Mouse (Mus musculus): ENCODE measurements around the gene Efhc1. TPM values are rescaled to one million over a fixed set of nuclear protein-coding genes. Genes with fewer than 3 reads are reported as not detected.

Gene Efhc1
- polyA plus RNA-seq, 1 experiment from 2014 or later = 2.0 TPM

DNA sequence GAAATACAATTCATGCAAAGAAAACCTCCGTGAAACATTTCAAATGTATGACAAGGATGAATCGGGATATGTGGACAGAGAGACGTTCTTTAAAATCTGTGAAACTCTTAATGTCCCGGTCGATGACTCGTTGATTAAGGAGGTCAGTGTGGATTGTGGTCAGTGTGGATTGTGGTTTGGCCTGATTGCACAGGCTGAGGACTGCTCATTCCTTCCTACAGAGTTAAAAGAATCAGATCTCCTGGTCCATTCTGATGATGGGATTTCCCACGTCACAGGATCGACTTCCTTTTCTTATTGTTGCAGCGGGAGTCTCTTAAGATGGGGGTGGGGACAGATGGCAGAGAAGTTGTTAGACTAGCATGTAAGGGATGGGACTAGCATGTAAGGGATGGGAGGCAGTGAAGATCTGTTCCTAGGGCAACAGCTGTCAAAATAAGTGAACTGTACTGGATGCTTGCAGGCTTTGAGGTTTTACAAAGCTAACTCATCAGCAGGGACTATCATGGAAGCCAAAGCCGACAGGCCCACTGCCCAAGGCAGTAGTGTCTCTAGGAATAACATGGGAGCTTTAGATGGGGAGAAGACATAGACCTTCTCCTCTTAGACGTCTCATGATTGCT is 38.1 kb downstream of the Efhc1 start:
- no peaks in the 10 kb centered on the region for H3K27me3 ChIP-seq (ENCODE audit: insufficient read depth, low read length)
- H3K4me2 ChIP-seq (ENCODE audit: low read length) = no peak overlapping the region
- no peaks in the 10 kb centered on the region for H3K36me3 ChIP-seq (ENCODE audit: insufficient read depth, low read length)
- TF ChIP-seq CTCF (IDR thresholded peaks at IDR 0.05; ENCODE audit: low read depth) = no peak
- no peak overlapping the region for H3K4me3 ChIP-seq (replicated peaks; ENCODE audit: low read depth, low read length)
- DNase-seq (ENCODE audit: low spot score) = no peak
- 87% methylated on average over 11 of the region's 11 CpGs for WGBS
- H3K9ac ChIP-seq (ENCODE audit: low read depth, low read length) = no peak overlapping the region
- no peaks in the 10 kb centered on the region for H3K4me1 ChIP-seq (replicated peaks; ENCODE audit: insufficient read depth, low read length)
- H3K27ac ChIP-seq = no peak overlapping the region
- no peaks in the 10 kb centered on the region for H3K9me3 ChIP-seq (replicated peaks; ENCODE audit: low read length)
- ATAC-seq (replicated peaks; ENCODE audit: low FRiP score, low read depth) = no peak

GRCm38 (mm10) chr1:20993690-20994089 is 42.3 kb downstream of the Efhc1 start:
- Histone ChIP-seq H3K9me3 (replicated peaks; ENCODE audit: low read length) (no peaks in the 10 kb centered on the region), H3K9ac (ENCODE audit: low read depth, low read length) (no peak overlapping the region), H3K27me3 (ENCODE audit: insufficient read depth, low read length) (no peaks in the 10 kb centered on the region), H3K27ac (no peak overlapping the region), H3K36me3 (ENCODE audit: insufficient read depth, low read length) (no peaks in the 10 kb centered on the region), H3K4me2 (ENCODE audit: low read length) (no peak overlapping the region), H3K4me1 (replicated peaks; ENCODE audit: insufficient read depth, low read length) (peaks cover 4% of the 10 kb centered on the region; the same call in 1 of the 2 replicates), H3K4me3 (replicated peaks; ENCODE audit: low read depth, low read length) (no peak overlapping the region)
- no peak for ATAC-seq (replicated peaks; ENCODE audit: low FRiP score, low read depth)
- WGBS = 73% methylated on average over 3 of the region's 3 CpGs
- DNase-seq (ENCODE audit: low spot score) = no peak
- TF ChIP-seq CTCF (IDR thresholded peaks at IDR 0.05; ENCODE audit: low read depth) = no peak

GRCm38 (mm10) chr1:20994338-20994737 is 42.9 kb downstream of the Efhc1 start:
- Histone ChIP-seq H3K9ac (ENCODE audit: low read depth, low read length) (no peak overlapping the region), H3K9me3 (replicated peaks; ENCODE audit: low read length) (no peaks in the 10 kb centered on the region), H3K4me2 (ENCODE audit: low read length) (no peak overlapping the region), H3K27me3 (ENCODE audit: insufficient read depth, low read length) (no peaks in the 10 kb centered on the region), H3K4me1 (replicated peaks; ENCODE audit: insufficient read depth, low read length) (peaks cover 4% of the 10 kb centered on the region; the same call in 1 of the 2 replicates), H3K36me3 (ENCODE audit: insufficient read depth, low read length) (no peaks in the 10 kb centered on the region), H3K27ac (no peak overlapping the region), H3K4me3 (replicated peaks; ENCODE audit: low read depth, low read length) (no peak overlapping the region)
- DNase-seq (ENCODE audit: low spot score) (no peak), ATAC-seq (replicated peaks; ENCODE audit: low FRiP score, low read depth) (no peak)
- WGBS = 83% methylated on average over 5 of the region's 5 CpGs
- no peak; the same call in 1 of the 2 replicates for TF ChIP-seq CTCF (IDR thresholded peaks at IDR 0.05; ENCODE audit: low read depth)

DNA sequence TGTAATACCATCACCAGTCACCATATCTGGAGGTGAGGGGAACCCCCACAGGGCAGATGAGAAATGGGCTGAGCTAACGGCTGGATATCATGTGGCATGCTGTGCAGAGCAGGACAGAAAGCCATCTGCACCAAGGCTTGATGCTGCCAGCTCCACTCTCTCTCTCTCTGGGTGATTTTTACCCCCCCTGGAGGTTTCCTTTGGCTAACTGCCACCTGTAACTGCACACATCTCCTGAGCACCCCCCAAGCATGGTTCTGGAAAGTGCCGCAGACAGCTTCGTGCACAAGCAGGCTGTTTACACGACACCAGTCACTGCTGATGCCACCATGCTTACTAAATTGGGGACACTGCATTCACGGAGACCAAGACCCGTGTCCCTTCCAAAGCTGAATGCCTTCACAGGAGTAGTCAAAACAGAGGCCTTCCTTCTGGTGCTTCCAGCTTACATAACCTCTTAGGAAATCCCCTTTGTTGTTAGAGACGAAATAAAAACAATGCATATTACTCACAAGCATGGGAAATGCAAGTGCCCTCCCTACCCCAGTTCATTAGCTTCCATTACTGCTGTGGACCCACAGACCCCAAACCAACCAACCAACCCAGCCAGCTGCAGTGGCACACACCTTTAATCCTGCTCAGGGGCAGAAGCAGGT is 44.0 kb downstream of the Efhc1 start:
- TF ChIP-seq CTCF (IDR thresholded peaks at IDR 0.05; ENCODE audit: low read depth) = no peak
- H3K27ac ChIP-seq = no peak overlapping the region
- 51% methylated on average over 7 of the region's 7 CpGs for WGBS
- no peak overlapping the region for H3K4me2 ChIP-seq (ENCODE audit: low read length)
- no peak for ATAC-seq (replicated peaks; ENCODE audit: low FRiP score, low read depth)
- peaks cover 4% of the 10 kb centered on the region; the same call in 1 of the 2 replicates for H3K4me1 ChIP-seq (replicated peaks; ENCODE audit: insufficient read depth, low read length)
- no peaks in the 10 kb centered on the region for H3K9me3 ChIP-seq (replicated peaks; ENCODE audit: low read length)
- peak; percentile 18 for DNase-seq (ENCODE audit: low spot score)
- H3K27me3 ChIP-seq (ENCODE audit: insufficient read depth, low read length) = no peaks in the 10 kb centered on the region
- peaks cover 7% of the 10 kb centered on the region for H3K36me3 ChIP-seq (ENCODE audit: insufficient read depth, low read length)
- no peak overlapping the region for H3K4me3 ChIP-seq (replicated peaks; ENCODE audit: low read depth, low read length)
- no peak overlapping the region for H3K9ac ChIP-seq (ENCODE audit: low read depth, low read length)

DNA sequence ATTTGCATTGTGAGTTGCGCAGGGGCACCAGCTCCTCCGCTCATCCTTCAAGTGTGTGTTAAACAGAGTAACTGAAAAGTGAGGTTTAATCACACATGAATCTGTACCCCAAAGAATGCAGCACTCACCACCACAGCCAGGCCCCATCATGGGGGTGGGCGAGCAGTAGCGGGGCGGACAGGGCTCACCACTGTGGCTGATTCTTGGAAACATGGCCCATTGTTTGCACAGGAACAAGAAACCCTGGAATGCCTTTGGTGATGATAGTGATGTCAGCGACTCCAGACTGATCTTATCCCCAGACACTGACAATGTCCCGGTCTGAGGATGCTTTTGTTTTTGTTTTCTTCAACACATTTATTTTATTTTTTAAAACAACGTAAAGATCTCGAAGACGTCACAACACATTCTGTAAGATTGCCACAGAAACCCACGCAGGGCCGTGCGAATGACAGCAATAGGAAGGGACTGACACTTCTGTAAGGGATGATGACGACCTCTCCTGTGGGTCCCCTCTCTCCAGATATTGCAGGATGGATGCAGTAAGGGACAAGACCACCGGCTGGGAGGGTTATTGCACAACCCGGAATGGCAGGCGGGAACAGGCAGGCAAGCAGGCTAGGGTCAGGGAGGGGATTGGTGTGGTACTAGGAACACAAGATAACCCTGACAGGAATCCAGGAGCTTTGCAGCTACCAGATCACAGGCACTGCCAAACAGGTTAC is 45.3 kb downstream of the Efhc1 start:
- 46% methylated on average over 17 of the region's 17 CpGs for WGBS
- no peak overlapping the region for H3K4me3 ChIP-seq (replicated peaks; ENCODE audit: low read depth, low read length)
- no peak for TF ChIP-seq CTCF (IDR thresholded peaks at IDR 0.05; ENCODE audit: low read depth)
- no peak overlapping the region for H3K27ac ChIP-seq
- no peaks in the 10 kb centered on the region for H3K27me3 ChIP-seq (ENCODE audit: insufficient read depth, low read length)
- H3K9ac ChIP-seq (ENCODE audit: low read depth, low read length) = no peak overlapping the region
- H3K36me3 ChIP-seq (ENCODE audit: insufficient read depth, low read length) = peaks cover 12% of the 10 kb centered on the region
- no peak overlapping the region for H3K4me2 ChIP-seq (ENCODE audit: low read length)
- DNase-seq (ENCODE audit: low spot score) = peak; percentile 77
- ATAC-seq (replicated peaks; ENCODE audit: low FRiP score, low read depth) = peak; percentile 53
- H3K9me3 ChIP-seq (replicated peaks; ENCODE audit: low read length) = no peaks in the 10 kb centered on the region
- H3K4me1 ChIP-seq (replicated peaks; ENCODE audit: insufficient read depth, low read length) = peaks cover 4% of the 10 kb centered on the region; the same call in 1 of the 2 replicates

DNA sequence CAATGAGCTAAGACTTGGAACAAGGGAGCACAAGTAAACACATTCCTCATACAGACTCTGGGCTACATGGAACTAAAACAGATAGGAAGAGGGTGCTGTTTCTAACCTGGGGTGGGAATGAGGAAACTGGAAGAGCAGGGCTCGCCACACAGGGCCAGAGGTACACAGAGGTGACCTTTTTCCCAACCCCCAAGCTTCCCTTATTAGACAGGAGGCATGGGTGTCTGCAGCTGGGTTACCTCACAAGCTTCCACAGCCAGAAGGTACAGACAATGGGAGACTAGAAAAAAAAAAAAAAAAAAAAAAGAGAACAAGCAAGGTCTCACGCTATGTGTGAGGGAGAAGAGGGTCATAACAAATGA is 45.9 kb downstream of the Efhc1 start:
- Histone ChIP-seq H3K36me3 (ENCODE audit: insufficient read depth, low read length) (peaks cover 18% of the 10 kb centered on the region), H3K4me2 (ENCODE audit: low read length) (no peak overlapping the region), H3K9me3 (replicated peaks; ENCODE audit: low read length) (no peaks in the 10 kb centered on the region), H3K27ac (no peak overlapping the region), H3K27me3 (ENCODE audit: insufficient read depth, low read length) (no peaks in the 10 kb centered on the region), H3K9ac (ENCODE audit: low read depth, low read length) (no peak overlapping the region), H3K4me1 (replicated peaks; ENCODE audit: insufficient read depth, low read length) (peaks cover 4% of the 10 kb centered on the region; the same call in 1 of the 2 replicates), H3K4me3 (replicated peaks; ENCODE audit: low read depth, low read length) (no peak overlapping the region)
- 60% methylated on average over 2 of the region's 2 CpGs for WGBS
- TF ChIP-seq CTCF (IDR thresholded peaks at IDR 0.05; ENCODE audit: low read depth) = no peak
- DNase-seq (ENCODE audit: low spot score) (no peak), ATAC-seq (replicated peaks; ENCODE audit: low FRiP score, low read depth) (no peak)
